Mouse (Mus musculus) heart, postnatal 4 days (tissue): ENCODE measurements around the gene E030030I06Rik. TPM values are rescaled to one million over a fixed set of nuclear protein-coding genes. Genes with fewer than 3 reads are reported as not detected.
A peak's percentile ranks its signal among the peaks of the same experiment; 100 is the strongest.
"Not testable (repeated sequence)": the region's sequence is repeated elsewhere in the genome, so short reads cannot be mapped to it uniquely, and the experiment has no call there.

Experiments used
- DNase-seq: peaks from one replicate; pipeline ENCODE4 v3.0.0; 2021
- total RNA-seq, 2 experiments: library from RNA; stranded (reverse); gene quantifications; 2 replicates each; pipeline ENCODE4 v1.2.3; 2021

E030030I06Rik gene
- total RNA-seq: 1 to 10 TPM; 2.0 to 2.9 TPM

- peak; percentile 32 for DNase-seq
Measured at GRCm38 (mm10) chr10:22149073-22149690, at the start of gene E030030I06Rik. E030030I06Rik (minus strand) TSS chr10:22149270.

- DNase-seq: not testable (repeated sequence)
Measured at GRCm38 (mm10) chr10:22191035-22191434, 42.0 kb upstream of the E030030I06Rik start.

GRCm38 (mm10) chr10:22176515-22176914, 27.4 kb upstream of the E030030I06Rik start:
- not testable (repeated sequence) for DNase-seq

GRCm38 (mm10) chr10:22174190-22174487, 25.1 kb upstream of the E030030I06Rik start:
- DNase-seq: not testable (repeated sequence)

- DNase-seq: not testable (repeated sequence)
Measured at GRCm38 (mm10) chr10:22173335-22174189, 24.5 kb upstream of the E030030I06Rik start.

DNA sequence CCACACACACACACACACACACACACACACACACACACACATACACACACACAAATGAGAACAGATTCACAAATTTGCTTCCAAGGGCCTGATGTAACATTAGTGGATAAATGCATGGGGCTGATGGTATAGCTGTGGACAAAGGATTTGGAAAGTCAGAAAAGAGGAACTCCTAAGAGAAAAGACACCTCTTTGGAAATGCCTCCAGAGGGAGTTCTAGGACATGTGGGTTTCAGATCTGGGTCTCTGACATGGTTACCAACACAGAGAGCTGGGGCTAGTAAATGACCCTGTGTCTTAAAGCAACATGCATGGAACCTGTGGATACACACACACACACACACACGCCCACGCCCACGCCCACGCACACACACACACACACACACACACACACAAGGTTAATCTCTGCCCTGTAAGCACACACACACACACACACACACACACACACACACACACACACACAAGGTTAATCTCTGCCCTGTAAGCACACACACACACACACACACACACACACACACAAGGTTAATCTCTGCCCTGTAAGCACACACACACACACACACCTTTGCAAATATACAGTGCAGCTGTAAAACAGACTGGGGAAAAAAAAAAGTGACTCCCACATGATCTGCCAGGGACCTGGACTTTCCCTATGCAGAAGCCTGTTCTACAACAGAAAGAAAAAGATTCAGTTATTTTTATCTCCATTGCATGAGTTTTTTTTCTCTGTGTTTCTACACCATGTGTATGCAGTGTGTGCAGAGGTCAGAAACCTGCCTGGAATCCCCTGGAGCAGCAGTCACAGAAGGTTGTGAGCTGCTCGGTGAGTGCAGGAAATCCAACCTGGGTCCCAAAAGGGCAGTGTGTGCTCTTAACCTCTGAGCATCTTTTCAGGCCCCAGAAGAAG, 23.6 kb upstream of the E030030I06Rik start:
- not testable (repeated sequence) for DNase-seq

- DNase-seq: not testable (repeated sequence)
Measured at GRCm38 (mm10) chr10:22169116-22169515, 20.0 kb upstream of the E030030I06Rik start.

DNA sequence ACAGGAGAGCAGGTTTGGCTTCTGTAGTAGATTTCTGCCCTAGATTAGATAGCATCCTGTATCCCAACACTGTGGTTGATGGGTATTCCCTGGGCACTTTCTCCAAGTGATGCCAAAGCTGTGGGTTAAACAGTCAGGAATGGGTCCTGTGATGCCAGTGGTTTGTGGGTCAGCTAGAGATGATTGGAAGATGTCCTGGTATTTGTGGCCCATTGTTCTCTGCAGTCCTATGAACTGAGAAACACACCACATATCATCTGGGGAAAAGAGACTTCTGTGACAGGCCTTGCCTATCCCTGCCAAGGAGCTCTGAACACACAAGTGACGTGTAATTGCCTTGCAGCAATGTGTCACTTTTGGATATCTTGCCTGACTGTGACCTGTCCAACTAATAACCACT, 18.0 kb upstream of the E030030I06Rik start:
- not testable (repeated sequence) for DNase-seq

DNA sequence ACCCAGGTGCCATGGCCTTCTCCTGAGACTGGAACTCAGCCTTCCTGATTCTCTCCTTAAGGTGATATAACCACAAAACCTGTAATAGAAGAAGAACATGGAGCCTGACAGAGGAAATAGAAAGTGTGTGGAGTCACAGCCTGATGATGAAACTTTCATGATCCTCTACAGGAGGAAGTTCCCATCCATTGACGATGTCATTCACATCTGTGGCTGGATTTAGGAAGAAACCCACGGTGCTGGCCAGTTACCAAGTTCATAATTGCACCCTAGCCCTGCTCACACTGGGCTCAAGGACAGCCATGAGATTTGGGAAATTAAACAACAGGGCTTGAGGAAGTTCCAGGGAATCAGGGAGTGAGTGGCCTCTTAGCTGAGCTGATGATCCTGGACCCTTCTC, 17.0 kb upstream of the E030030I06Rik start:
- DNase-seq: not testable (repeated sequence)

- DNase-seq: not testable (repeated sequence)
Measured at GRCm38 (mm10) chr10:22165328-22166003, 16.4 kb upstream of the E030030I06Rik start.

DNA sequence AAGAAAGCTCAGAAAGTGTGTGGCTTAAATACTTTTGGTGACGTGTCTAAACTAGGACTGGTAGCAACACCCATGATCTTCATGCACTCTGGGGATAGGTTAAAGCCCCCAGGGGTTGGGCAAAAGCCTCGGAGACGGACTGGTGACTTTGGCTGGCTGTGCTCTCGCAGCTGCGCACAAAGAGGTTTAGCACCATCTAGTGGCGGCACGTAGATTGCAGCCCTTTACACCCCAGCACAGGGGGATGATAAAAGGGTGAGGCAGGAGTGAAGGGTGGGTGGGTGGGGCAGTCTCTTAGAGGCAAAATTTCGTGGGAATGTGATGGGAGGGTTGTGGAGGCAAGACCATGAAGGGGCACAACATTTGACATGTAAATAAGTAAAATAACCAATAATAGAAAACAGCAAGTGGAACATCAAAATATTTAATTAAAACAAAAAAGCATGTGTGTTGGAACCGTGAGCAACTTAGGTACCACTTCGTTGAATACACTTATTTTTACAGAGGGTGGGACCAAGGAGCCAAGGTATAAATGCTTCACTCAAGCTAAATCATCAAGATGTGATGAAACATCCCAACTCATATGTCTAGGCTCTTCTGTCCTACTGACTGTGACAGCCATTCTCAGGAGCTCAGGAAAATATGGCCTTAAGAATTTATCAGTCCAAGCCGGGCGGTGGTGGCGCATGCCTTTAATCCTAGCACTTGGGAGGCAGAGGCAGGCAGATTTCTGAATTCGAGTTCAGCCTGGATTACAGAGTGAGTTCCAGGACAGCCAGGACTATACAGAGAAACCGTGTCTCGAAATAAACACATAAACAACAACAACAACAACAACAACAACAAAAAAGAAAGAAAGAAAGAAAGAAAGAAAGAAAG, 14.9 kb upstream of the E030030I06Rik start:
- peak; percentile 84 for DNase-seq

GRCm38 (mm10) chr10:22163279-22163678, 14.2 kb upstream of the E030030I06Rik start:
- not testable (repeated sequence) for DNase-seq

DNA sequence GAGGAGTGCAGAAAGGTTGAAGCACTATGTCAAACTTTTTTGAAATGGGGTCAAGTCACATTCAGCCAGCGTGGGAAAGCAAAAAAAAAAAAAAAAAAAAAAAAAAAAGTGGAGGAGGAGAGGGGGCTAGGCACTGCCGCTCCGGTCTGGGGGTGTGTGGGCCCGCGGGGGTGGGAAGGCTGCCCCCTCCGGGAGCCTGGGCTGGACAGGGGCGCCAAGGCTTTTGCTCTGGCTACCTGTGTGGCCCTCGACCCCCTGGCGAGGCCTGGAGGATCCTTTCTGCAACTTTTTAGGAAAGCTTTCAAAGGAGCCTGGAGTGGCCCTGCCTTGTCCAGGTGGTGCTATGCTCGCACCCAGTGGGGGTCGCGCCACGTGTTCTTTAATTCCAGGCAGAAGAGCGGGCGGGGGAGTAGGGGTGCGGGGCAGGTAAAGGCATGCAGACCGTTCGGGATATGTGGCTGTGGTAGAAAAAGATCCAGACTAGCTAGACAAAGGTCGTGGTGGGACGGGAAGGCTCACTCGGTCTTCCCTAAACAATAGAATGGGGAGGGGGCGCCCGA, 10.6 kb upstream of the E030030I06Rik start:
- no peak for DNase-seq

DNA sequence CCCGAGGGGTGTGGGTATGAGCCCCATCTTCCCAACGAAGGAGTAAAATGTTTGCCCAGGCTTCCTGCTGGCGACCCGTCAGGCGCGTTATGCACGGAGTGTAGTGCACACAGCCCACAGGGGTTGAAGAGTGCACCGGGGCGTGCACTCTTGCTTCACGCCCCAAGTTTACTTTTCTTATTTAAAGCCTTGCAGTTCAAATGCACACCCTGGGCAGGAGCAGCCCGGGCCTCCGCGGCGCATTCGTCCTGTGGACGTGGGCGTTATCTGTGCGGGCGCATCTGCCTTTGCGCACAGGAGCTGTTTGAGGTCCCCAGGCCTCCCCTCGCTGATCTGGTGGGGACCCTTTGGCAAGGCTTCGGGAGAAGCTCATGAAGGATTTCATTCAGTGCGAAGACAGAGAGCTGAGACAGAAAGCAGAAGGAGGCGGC, 10.1 kb upstream of the E030030I06Rik start:
- no peak for DNase-seq

GRCm38 (mm10) chr10:22158310-22158999, 9.4 kb upstream of the E030030I06Rik start, which contains the start of the genes Raet1e and H60b:
Raet1e (plus strand) TSS chr10:22158569.
H60b (plus strand) TSS chr10:22158586.
- DNase-seq: peak; percentile 77

GRCm38 (mm10) chr10:22154871-22155799, 6.1 kb upstream of the E030030I06Rik start:
- DNase-seq: no peak

DNA sequence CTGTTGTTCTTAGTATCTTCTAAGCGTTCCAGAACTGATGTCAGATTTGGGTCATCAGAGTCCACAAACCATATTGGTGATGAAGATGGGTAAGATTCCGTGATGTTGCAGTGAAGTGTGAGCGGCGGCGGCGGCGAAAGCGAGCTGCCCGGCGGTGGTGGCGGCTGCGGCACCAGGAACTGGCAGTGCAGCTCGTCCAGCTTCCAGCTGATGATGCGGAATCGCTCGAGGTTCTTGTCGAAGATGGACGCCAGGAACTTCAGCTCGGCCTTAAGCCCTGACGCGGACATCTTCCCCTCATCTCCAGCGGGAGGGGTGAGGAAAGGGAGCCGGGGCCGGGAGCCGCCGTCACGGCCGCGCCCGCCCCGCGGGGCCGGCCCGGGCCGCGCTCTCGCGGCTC, 5.1 kb upstream of the E030030I06Rik start:
- peak; percentile 17 for DNase-seq

DNA sequence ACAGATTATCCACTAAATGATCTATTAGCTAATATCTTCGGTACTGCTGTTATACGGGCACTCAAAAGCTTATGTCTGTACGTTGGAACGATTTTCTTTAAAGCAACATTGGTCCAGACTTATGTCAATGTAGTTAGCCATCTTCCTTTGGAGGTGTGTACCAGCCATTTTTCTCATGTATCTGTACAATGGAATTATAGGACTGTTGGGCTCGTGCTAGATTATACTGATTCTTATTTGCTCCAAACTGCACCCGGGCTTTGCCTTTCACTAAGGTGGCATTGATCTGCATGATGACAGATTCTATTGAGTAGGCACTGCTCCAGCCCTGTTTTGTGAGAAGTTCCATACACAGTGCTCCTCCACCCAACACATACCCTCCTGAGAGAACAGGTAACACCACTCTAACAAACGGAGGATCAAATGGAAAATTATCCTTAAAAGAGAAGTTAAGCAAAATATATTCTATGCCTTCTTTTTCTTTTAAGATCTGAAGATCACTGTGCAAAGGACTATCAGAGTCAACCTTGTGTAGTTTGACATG, 4.1 kb upstream of the E030030I06Rik start:
- DNase-seq: not testable (repeated sequence)
